Mouse (Mus musculus): ENCODE data around the gene Erg.

DNA sequence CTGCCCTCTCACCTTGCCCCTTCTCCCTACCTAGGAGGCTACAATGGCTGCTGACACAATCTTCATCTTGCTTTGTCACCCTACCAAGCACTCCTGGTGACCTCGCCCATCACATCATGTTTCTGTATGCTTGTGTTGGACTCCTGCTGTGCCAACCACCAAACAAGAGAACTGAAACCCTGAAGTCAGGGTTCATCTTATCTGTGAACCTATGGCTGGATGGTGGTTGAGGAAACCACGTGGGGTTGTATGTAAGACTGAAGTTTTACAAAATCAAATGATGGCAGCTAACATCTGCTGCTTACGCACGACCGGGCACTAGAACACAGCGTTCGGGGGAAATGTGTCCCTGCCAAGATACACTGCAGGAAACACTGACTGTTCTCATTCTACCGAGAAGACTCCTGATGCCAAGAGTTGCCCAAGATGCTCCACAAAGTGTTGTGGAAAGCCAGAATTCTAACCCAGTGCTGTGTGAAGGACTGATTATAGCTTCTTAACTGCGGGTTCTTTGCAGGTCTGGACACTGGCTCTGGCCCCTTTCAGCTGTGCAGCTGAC lies 201.7 kb downstream of the Erg start:
- no peak for TF ChIP-seq POLR2A (IDR thresholded peaks at IDR 0.05; ENCODE audit: low read depth, low read length)
- TF ChIP-seq CTCF (IDR thresholded peaks at IDR 0.05; ENCODE audit: extremely low read depth, insufficient read length, insufficient replicate concordance, low read depth, low read length), result no peak
